Mouse (Mus musculus) olfactory bulb, adult 2 months (tissue): Measurements from ENCODE around the gene Ube2o.

Experiments
- CTCF ChIP-seq: fragments of 200-500 bp; IDR thresholded peaks from 2 replicates; pipeline ENCODE4 v1.5.1; 2012; ENCODE audit warnings: low read depth, mild to moderate bottlenecking, low read length, moderate library complexity; ENCODE audit not compliant: insufficient read depth
- POLR2A ChIP-seq: fragments of 200-500 bp; IDR thresholded peaks from 2 replicates; pipeline ENCODE4 v1.6.1; 2012; ENCODE audit warnings: mild to moderate bottlenecking, low read depth, low read length, moderate library complexity; ENCODE audit not compliant: insufficient read depth

DNA sequence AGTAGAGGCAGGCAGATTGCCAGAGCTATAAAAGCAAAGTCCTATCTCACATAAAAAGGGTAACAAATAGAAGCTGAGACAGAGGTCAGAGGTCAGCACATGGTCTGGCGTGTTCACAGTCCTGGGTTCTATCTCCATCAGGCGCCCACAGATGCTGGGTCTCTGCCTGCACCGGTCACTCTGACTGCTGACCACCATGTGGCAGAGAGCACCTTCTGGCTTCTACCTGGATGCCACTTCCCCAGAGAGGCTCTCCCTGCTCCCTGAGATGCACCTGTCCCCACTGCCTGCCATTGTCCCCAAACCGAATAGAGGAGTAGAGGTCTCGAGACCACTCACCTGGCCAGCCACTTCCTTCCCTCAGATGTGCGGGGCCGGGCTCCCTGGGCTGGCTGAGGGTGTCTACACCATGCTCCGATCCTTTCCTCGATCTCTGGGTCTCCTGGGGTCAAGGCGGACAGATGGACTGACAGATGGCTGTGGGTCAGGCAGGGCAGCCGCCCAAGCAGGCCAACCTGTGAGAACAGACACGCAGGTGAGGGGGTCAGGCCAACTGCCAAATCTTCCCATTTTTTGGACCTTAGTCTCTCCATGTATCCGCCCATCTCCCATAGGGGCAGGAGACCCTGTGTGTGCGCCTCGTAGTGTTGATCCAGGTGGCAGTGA, 28.9 kb upstream of the Ube2o start:
- TF ChIP-seq CTCF (no peak), POLR2A (no peak)
